Mouse (Mus musculus) neural tube, embryonic 13.5 days (tissue): ENCODE results near the gene Tomm20. TPM values are rescaled to one million over a fixed set of nuclear protein-coding genes. Genes with fewer than 3 reads are reported as not detected.
"Not testable (repeated sequence)": the region's sequence is repeated elsewhere in the genome, so short reads cannot be mapped to it uniquely, and the experiment has no call there.

ENCODE experiments used
- ATAC-seq: fragments of 200-750 bp; cut with Nextera tagmentation; 2 replicates; pipeline ENCODE4 v1.8.0; 2017; ENCODE audit warnings: low read depth, mild to moderate bottlenecking, moderate TSS enrichment, moderate library complexity
- H3K27ac ChIP-seq: fragments of 300-500 bp; sonication (generic); replicated peaks from 2 replicates; pipeline ENCODE4 v1.5.1; 2015; ENCODE audit warnings: moderate library complexity, mild to moderate bottlenecking, inconsistent platforms
- H3K27me3 ChIP-seq: fragments of 300-500 bp; sonication (generic); 2 replicates; pipeline ENCODE4 v1.6.1; 2015; ENCODE audit warnings: mild to moderate bottlenecking, inconsistent platforms
- H3K36me3 ChIP-seq: fragments of 300-500 bp; sonication (generic); 2 replicates; pipeline ENCODE4 v1.6.1; 2015; ENCODE audit warnings: mild to moderate bottlenecking, inconsistent platforms
- H3K4me1 ChIP-seq: fragments of 300-500 bp; sonication (generic); replicated peaks from 2 replicates; pipeline ENCODE4 v1.6.1; 2015; ENCODE audit warnings: inconsistent platforms
- H3K4me2 ChIP-seq: fragments of 300-500 bp; sonication (generic); 2 replicates; pipeline ENCODE4 v1.6.1; 2015; ENCODE audit warnings: inconsistent platforms, mild to moderate bottlenecking, moderate library complexity
- H3K4me3 ChIP-seq: fragments of 300-500 bp; sonication (generic); 2 replicates; pipeline ENCODE4 v1.5.1; 2015; ENCODE audit warnings: mild to moderate bottlenecking, inconsistent platforms
- H3K9ac ChIP-seq: fragments of 300-500 bp; sonication (generic); 2 replicates; pipeline ENCODE4 v1.6.1; 2015; ENCODE audit warnings: moderate library complexity, mild to moderate bottlenecking, inconsistent platforms
- H3K9me3 ChIP-seq: fragments of 300-500 bp; sonication (generic); 2 replicates; pipeline ENCODE4 v1.6.1; 2016; ENCODE audit warnings: inconsistent platforms
- WGBS: fragments of 180-500 bp; shearing (Covaris S2); methylation state at CpG from one replicate; pipeline ENCODE4 v1.1.7; 2015; 5-methylcytosine and 5-hydroxymethylcytosine counted together
- polyA plus RNA-seq: library from polyadenylated mRNA; unstranded; fragments of >200 nt; fragmentation: Nextera tagmentation; extraction: Ambion mirVana; gene quantifications from 2 replicates; pipeline ENCODE4 v1.2.1, GENCODE M21; 2015

Gene Tomm20
- 201 and 211 TPM in 2 replicates for polyA plus RNA-seq

GRCm38 (mm10) chr8:126945730-126946163 lies at the start of gene Tomm20:
Gene Tomm20, minus strand, starts transcription at chr8:126945844.
- Histone ChIP-seq H3K4me1 (peaks cover 32% of the 10 kb centered on the region), H3K27me3 (no peaks in the 10 kb centered on the region), H3K9me3 (no peaks in the 10 kb centered on the region), H3K4me3 (peak within 1 kb of the TSS; percentile 87), H3K4me2 (peak within 1 kb of the TSS; percentile 83), H3K36me3 (peaks cover 26% of the 10 kb centered on the region), H3K9ac (peak within 1 kb of the TSS; percentile 92), H3K27ac (peak within 1 kb of the TSS; percentile 86)
- WGBS: under 1% methylated on average over 48 of the region's 48 CpGs
- ATAC-seq: peak; percentile 92

- Histone ChIP-seq H3K9me3 (no peaks in the 10 kb centered on the region), H3K4me1 (no peaks in the 10 kb centered on the region), H3K27ac (0 out of 2 replicates have a peak overlapping the region, but pooled peaks have one; percentile 18), H3K36me3 (no peaks in the 10 kb centered on the region), H3K4me3 (no peak overlapping the region), H3K27me3 (no peaks in the 10 kb centered on the region), H3K4me2 (no peak overlapping the region), H3K9ac (no peak overlapping the region)
- no peak for ATAC-seq
- 57% methylated on average over 1 of the region's 1 CpGs for WGBS
Measured at GRCm38 (mm10) chr8:126994506-126994905, 48.9 kb upstream of the Tomm20 start.

- Histone ChIP-seq H3K27me3 (no peaks in the 10 kb centered on the region), H3K4me1 (peaks cover 5% of the 10 kb centered on the region), H3K36me3 (no peaks in the 10 kb centered on the region), H3K9me3 (no peaks in the 10 kb centered on the region), H3K4me3 (no peak overlapping the region), H3K27ac (no peak overlapping the region), H3K4me2 (no peak overlapping the region), H3K9ac (no peak overlapping the region)
- no peak for ATAC-seq
- 81% methylated on average over 5 of the region's 5 CpGs for WGBS
Measured at GRCm38 (mm10) chr8:126989363-126990153, 43.9 kb upstream of the Tomm20 start.

GRCm38 (mm10) chr8:126988346-126989006 lies 42.8 kb upstream of the Tomm20 start:
- WGBS: 61% methylated on average over 16 of the region's 16 CpGs
- no peaks in the 10 kb centered on the region for H3K9me3 ChIP-seq
- no peaks in the 10 kb centered on the region for H3K27me3 ChIP-seq
- no peak overlapping the region for H3K4me2 ChIP-seq
- no peak overlapping the region for H3K9ac ChIP-seq
- ATAC-seq: no peak
- peaks cover 5% of the 10 kb centered on the region for H3K4me1 ChIP-seq
- H3K36me3 ChIP-seq: no peaks in the 10 kb centered on the region
- H3K27ac ChIP-seq: no peak overlapping the region
- H3K4me3 ChIP-seq: no peak overlapping the region

GRCm38 (mm10) chr8:126986495-126986894 lies 40.9 kb upstream of the Tomm20 start:
- H3K27ac ChIP-seq: no peak overlapping the region
- peaks cover 5% of the 10 kb centered on the region for H3K4me1 ChIP-seq
- no peak overlapping the region for H3K9ac ChIP-seq
- no peaks in the 10 kb centered on the region for H3K27me3 ChIP-seq
- no peak overlapping the region for H3K4me3 ChIP-seq
- 4% methylated on average over 12 of the region's 12 CpGs for WGBS
- no peaks in the 10 kb centered on the region for H3K9me3 ChIP-seq
- no peaks in the 10 kb centered on the region for H3K36me3 ChIP-seq
- 0 out of 2 replicates have a peak, but pooled peaks have one; percentile 50 for ATAC-seq
- no peak overlapping the region for H3K4me2 ChIP-seq

GRCm38 (mm10) chr8:126980046-126980445 lies 34.4 kb upstream of the Tomm20 start:
- ATAC-seq: no peak
- Histone ChIP-seq H3K27me3 (peaks cover 32% of the 10 kb centered on the region), H3K36me3 (no peaks in the 10 kb centered on the region)

GRCm38 (mm10) chr8:126979091-126979920 lies 33.7 kb upstream of the Tomm20 start:
- peaks cover 32% of the 10 kb centered on the region for H3K27me3 ChIP-seq
- 0 out of 2 replicates have a peak overlapping the region, but pooled peaks have one; percentile 34 for H3K9ac ChIP-seq
- 28% methylated on average over 27 of the region's 27 CpGs for WGBS
- H3K36me3 ChIP-seq: no peaks in the 10 kb centered on the region
- H3K9me3 ChIP-seq: no peaks in the 10 kb centered on the region
- no peaks in the 10 kb centered on the region for H3K4me1 ChIP-seq
- no peak for ATAC-seq
- peak overlapping the region; percentile 16 for H3K4me3 ChIP-seq
- H3K27ac ChIP-seq: no peak overlapping the region
- peak overlapping the region; percentile 44 for H3K4me2 ChIP-seq

More at GRCm38 (mm10) chr8:126980046-126980445, 34.4 kb upstream of the Tomm20 start:
- Histone ChIP-seq H3K4me2 (no peak overlapping the region), H3K4me1 (no peaks in the 10 kb centered on the region), H3K27ac (no peak overlapping the region), H3K9ac (no peak overlapping the region), H3K4me3 (no peak overlapping the region), H3K9me3 (no peaks in the 10 kb centered on the region)
- 62% methylated on average over 5 of the region's 5 CpGs for WGBS

- not testable (repeated sequence) for H3K9me3 ChIP-seq, H3K36me3 ChIP-seq, H3K27ac ChIP-seq, H3K9ac ChIP-seq, ATAC-seq, H3K4me3 ChIP-seq, H3K4me1 ChIP-seq
- H3K27me3 ChIP-seq: peaks cover 32% of the 10 kb centered on the region
- 0 out of 2 replicates have a peak overlapping the region, but pooled peaks have one; percentile 44 for H3K4me2 ChIP-seq
- WGBS: 39% methylated on average over 3 of the region's 3 CpGs
Measured at GRCm38 (mm10) chr8:126978535-126978934, 32.9 kb upstream of the Tomm20 start.

- 84% methylated on average over 10 of the region's 10 CpGs for WGBS
- no peak overlapping the region for H3K4me2 ChIP-seq
- H3K9me3 ChIP-seq: no peaks in the 10 kb centered on the region
- peaks cover 32% of the 10 kb centered on the region for H3K27me3 ChIP-seq
- no peaks in the 10 kb centered on the region for H3K36me3 ChIP-seq
- no peaks in the 10 kb centered on the region for H3K4me1 ChIP-seq
- no peak overlapping the region for H3K9ac ChIP-seq
- H3K4me3 ChIP-seq: no peak overlapping the region
- ATAC-seq: no peak
- H3K27ac ChIP-seq: no peak overlapping the region
Measured at GRCm38 (mm10) chr8:126978028-126978427, 32.4 kb upstream of the Tomm20 start.

GRCm38 (mm10) chr8:126976608-126977348 lies 31.1 kb upstream of the Tomm20 start:
- Histone ChIP-seq H3K9ac (no peak overlapping the region), H3K9me3 (no peaks in the 10 kb centered on the region), H3K4me1 (no peaks in the 10 kb centered on the region), H3K27ac (no peak overlapping the region), H3K4me3 (no peak overlapping the region), H3K4me2 (no peak overlapping the region), H3K27me3 (peaks cover 32% of the 10 kb centered on the region), H3K36me3 (no peaks in the 10 kb centered on the region)
- WGBS: 66% methylated on average over 8 of the region's 8 CpGs
- no peak for ATAC-seq

- H3K4me1 ChIP-seq: no peaks in the 10 kb centered on the region; the same call in 1 of the 2 replicates
- no peak overlapping the region for H3K4me3 ChIP-seq
- H3K9ac ChIP-seq: no peak overlapping the region
- H3K27ac ChIP-seq: no peak overlapping the region
- peaks cover 32% of the 10 kb centered on the region for H3K27me3 ChIP-seq
- 24% methylated on average over 1 of the region's 1 CpGs for WGBS
- no peak for ATAC-seq
- H3K4me2 ChIP-seq: no peak overlapping the region
- no peaks in the 10 kb centered on the region for H3K9me3 ChIP-seq
- no peaks in the 10 kb centered on the region for H3K36me3 ChIP-seq
Measured at GRCm38 (mm10) chr8:126975706-126976105, 30.1 kb upstream of the Tomm20 start.
